Mouse (Mus musculus): ENCODE data around the gene Neu3.

Neu3 gene

GRCm38 (mm10) chr7:99788563-99788962, 39.7 kb downstream of the Neu3 start:
- DNase-seq: peak; percentile 12

- no peak for DNase-seq
These were observed 40.3 kb downstream of the Neu3 start for GRCm38 (mm10) chr7:99787935-99788334.

- DNase-seq: no peak
These were observed 41.4 kb downstream of the Neu3 start for GRCm38 (mm10) chr7:99786774-99787173.

GRCm38 (mm10) chr7:99785553-99785952, 42.7 kb downstream of the Neu3 start:
- DNase-seq: no peak

- DNase-seq: no peak
These were observed 44.8 kb downstream of the Neu3 start for GRCm38 (mm10) chr7:99783421-99783820.

GRCm38 (mm10) chr7:99781916-99782315, 46.3 kb downstream of the Neu3 start:
- DNase-seq: peak; percentile 66

GRCm38 (mm10) chr7:99781385-99781784, 46.8 kb downstream of the Neu3 start:
- DNase-seq: peak; percentile 56

GRCm38 (mm10) chr7:99763207-99763606, 65.0 kb downstream of the Neu3 start, which contains the start of gene Olfr521:
TSS of gene Olfr521 (plus strand) at chr7:99763507.
- DNase-seq: no peak
